Mouse (Mus musculus) MEL (cell line): ENCODE measurements around the gene Peli1.

ENCODE experiments used
- CHD2 ChIP-seq: IDR thresholded peaks from 2 replicates; pipeline ENCODE4 v1.6.1; 2011; ENCODE audit warnings: low read length, improper control_type of control experiment
- CTCF ChIP-seq, 3 experiments: IDR thresholded peaks in 2 of 3; conservative IDR thresholded peaks in 1 of 3; 2 replicates each; pipeline ENCODE4 v1.5.1; 2011 to 2012; ENCODE audit warnings: low read length in 3 of 3, low read depth in 2 of 3, mild to moderate bottlenecking in 2 of 3, improper control_type of control experiment in 1 of 3, inconsistent platforms in 1 of 3, mixed read lengths in 1 of 3, moderate library complexity in 1 of 3; ENCODE audit not compliant: control insufficient read depth in 1 of 3, insufficient read depth in 1 of 3, poor library complexity in 1 of 3, severe bottlenecking in 1 of 3
- ETS1 ChIP-seq: IDR thresholded peaks from 2 replicates; pipeline ENCODE4 v1.6.1; 2012; ENCODE audit warnings: low read depth, mild to moderate bottlenecking, inconsistent platforms, low read length, improper control_type of control experiment, moderate library complexity
- GABPA ChIP-seq: IDR thresholded peaks from 2 replicates; pipeline ENCODE4 v1.6.1; 2012; ENCODE audit warnings: low read depth, mild to moderate bottlenecking, inconsistent platforms, low read length, improper control_type of control experiment, moderate library complexity
- MAX ChIP-seq: IDR thresholded peaks from 2 replicates; pipeline ENCODE4 v1.6.1; 2011; ENCODE audit warnings: low read length, improper control_type of control experiment
- MAZ ChIP-seq: IDR thresholded peaks from 2 replicates; pipeline ENCODE4 v1.6.1; 2012; ENCODE audit warnings: low read depth, mild to moderate bottlenecking, inconsistent platforms, low read length, improper control_type of control experiment
- POLR2A ChIP-seq, 2 experiments: IDR thresholded peaks; 2 replicates each; pipeline ENCODE4 v1.6.1; 2011 to 2012; ENCODE audit warnings: low read length in 2 of 2, mild to moderate bottlenecking in 2 of 2, control low read depth in 1 of 2, improper control_type of control experiment in 1 of 2, low read depth in 1 of 2, moderate library complexity in 1 of 2; ENCODE audit not compliant: control insufficient read depth in 1 of 2, insufficient read depth in 1 of 2, poor library complexity in 1 of 2
- RCOR1 ChIP-seq: IDR thresholded peaks from 2 replicates; pipeline ENCODE4 v1.6.1; 2012; ENCODE audit warnings: low read depth, mild to moderate bottlenecking, inconsistent platforms, low read length, improper control_type of control experiment
- SMC3 ChIP-seq: IDR thresholded peaks from 2 replicates; pipeline ENCODE4 v1.6.1; 2011; ENCODE audit warnings: low read depth, low read length, improper control_type of control experiment
- UBTF ChIP-seq: IDR thresholded peaks from 2 replicates; pipeline ENCODE4 v1.6.1; 2012; ENCODE audit warnings: low read depth, mild to moderate bottlenecking, inconsistent platforms, low read length, improper control_type of control experiment, moderate library complexity, borderline replicate concordance; ENCODE audit not compliant: insufficient read depth
- USF2 ChIP-seq, 2 experiments: IDR thresholded peaks; 2 replicates each; pipeline ENCODE4 v1.6.1; 2011 to 2012; ENCODE audit warnings: improper control_type of control experiment in 2 of 2, low read length in 2 of 2, borderline replicate concordance in 1 of 2, inconsistent platforms in 1 of 2, low read depth in 1 of 2, mild to moderate bottlenecking in 1 of 2; ENCODE audit not compliant: insufficient read depth in 1 of 2

GRCm38 (mm10) chr11:21109279-21109678, 18.2 kb downstream of the Peli1 start:
- no peak for TF ChIP-seq MAZ
- TF ChIP-seq POLR2A (IDR thresholded peaks at IDR 0.05; ENCODE audit: control insufficient read depth in 1 of 2, insufficient read depth in 1 of 2, low read depth in 1 of 2, low read length in 2 of 2, poor library complexity in 1 of 2): no peak
- no peak for TF ChIP-seq USF2 (IDR thresholded peaks at IDR 0.05; ENCODE audit: borderline replicate concordance in 1 of 2, insufficient read depth in 1 of 2, low read depth in 1 of 2, low read length in 2 of 2)
- TF ChIP-seq GABPA: no peak
- TF ChIP-seq CTCF (IDR thresholded peaks at IDR 0.05 in 2 of 3, conservative IDR thresholded peaks at IDR 0.05 in 1 of 3; ENCODE audit: control insufficient read depth in 1 of 3, insufficient read depth in 1 of 3, low read depth in 2 of 3, low read length in 3 of 3, poor library complexity in 1 of 3, severe bottlenecking in 1 of 3): no peak
- no peak for TF ChIP-seq RCOR1
- no peak for TF ChIP-seq CHD2
- no peak for TF ChIP-seq ETS1
- TF ChIP-seq UBTF: no peak
- TF ChIP-seq SMC3: no peak
- no peak for TF ChIP-seq MAX
